19 mouse cellular contexts compared by ENCODE assay signal in genomic region chr3:84678891-84679290, GRCm38 (mm10). TPM values are rescaled to one million over a fixed set of nuclear protein-coding genes. Genes with fewer than 3 reads are reported as not detected.
DNase-seq lines count a peak whose midpoint lies in the region; ATAC-seq and TF ChIP-seq lines count a peak whose summit lies in the region.
"Had no signal": no experiment of that assay in that cellular context is flagged by ENCODE, and none has a peak within 500 bp of the region (broad histone marks: within the 10 kb centered on the region; RNA-seq: fewer than 3 reads in every experiment).

No protein-coding gene starts in this region.

- TF ChIP-seq CTCF in intestine, postnatal 0 days (IDR thresholded peaks at IDR 0.05; ENCODE audit: low read depth) = no peak
- TF ChIP-seq CTCF in kidney, adult 2 months (conservative IDR thresholded peaks at IDR 0.05; ENCODE audit: insufficient read depth, insufficient read length, low read depth, low read length) = no peak

- no peak for TF ChIP-seq POLR2A in kidney, adult 2 months (IDR thresholded peaks at IDR 0.05; ENCODE audit: low read depth, low read length)

- no peaks in the 10 kb centered on the region for H3K9me3 ChIP-seq in liver, embryonic 15.5 days (replicated peaks)
- no peaks in the 10 kb centered on the region for H3K9me3 ChIP-seq in liver, embryonic 11.5 days (ENCODE audit: control insufficient read depth, low read length)
- no peaks in the 10 kb centered on the region for H3K9me3 ChIP-seq in intestine, postnatal 0 days (ENCODE audit: control insufficient read depth)
- H3K9me3 ChIP-seq: forebrain, embryonic 15.5 days; hindbrain, embryonic 13.5 days had no signal

- 25% methylated on average over 5 of the region's 5 CpGs for WGBS in liver, embryonic 15.5 days (ENCODE audit: insufficient replicate concordance)
- 49% methylated on average over 5 of the region's 5 CpGs for WGBS in liver, embryonic 11.5 days
- whole genome bisulfite sequencing in intestine, postnatal 0 days = 75% methylated on average over 5 of the region's 5 CpGs
- WGBS in kidney, adult 2 months = 80% methylated on average over 5 of the region's 5 CpGs

- H3K27ac ChIP-seq in liver, embryonic 15.5 days (replicated peaks) = 0 out of 2 replicates have a peak overlapping the region, but pooled peaks have one; percentile 33
- H3K27ac ChIP-seq in liver, embryonic 11.5 days (ENCODE audit: low read depth, low read length) = no peak overlapping the region
- no peak overlapping the region for H3K27ac ChIP-seq in intestine, postnatal 0 days (ENCODE audit: low read depth, low read length)
- no peak overlapping the region for H3K27ac ChIP-seq in kidney, adult 2 months (ENCODE audit: insufficient read depth, low read depth, low read length)
- H3K27ac ChIP-seq: forebrain, embryonic 15.5 days; hindbrain, embryonic 13.5 days; left cerebral cortex, adult 2 months had no signal

- no peak overlapping the region for H3K4me2 ChIP-seq in liver, embryonic 15.5 days
- no peak overlapping the region for H3K4me2 ChIP-seq in liver, embryonic 11.5 days
- H3K4me2 ChIP-seq in intestine, postnatal 0 days (replicated peaks; ENCODE audit: low read depth) = no peak overlapping the region
- H3K4me2 ChIP-seq: forebrain, embryonic 15.5 days; hindbrain, embryonic 13.5 days had no signal

- no peaks in the 10 kb centered on the region for H3K36me3 ChIP-seq in liver, embryonic 15.5 days (replicated peaks)
- H3K36me3 ChIP-seq in liver, embryonic 11.5 days (ENCODE audit: control insufficient read depth, insufficient read depth, low read length) = no peaks in the 10 kb centered on the region
- no peaks in the 10 kb centered on the region for H3K36me3 ChIP-seq in intestine, postnatal 0 days (ENCODE audit: control insufficient read depth, insufficient read depth)
- no peaks in the 10 kb centered on the region for H3K36me3 ChIP-seq in kidney, adult 2 months (ENCODE audit: control insufficient read depth, insufficient read depth, low read length)
- H3K36me3 ChIP-seq: forebrain, embryonic 15.5 days; hindbrain, embryonic 13.5 days had no signal

- no peaks in the 10 kb centered on the region; the same call in 1 of the 2 replicates for H3K4me1 ChIP-seq in liver, embryonic 15.5 days (replicated peaks)
- no peaks in the 10 kb centered on the region for H3K4me1 ChIP-seq in liver, embryonic 11.5 days (replicated peaks; ENCODE audit: control insufficient read depth, insufficient read depth, low read length)
- no peaks in the 10 kb centered on the region for H3K4me1 ChIP-seq in intestine, postnatal 0 days (replicated peaks; ENCODE audit: control insufficient read depth, insufficient read depth, low read length)
- H3K4me1 ChIP-seq in kidney, adult 2 months (ENCODE audit: control insufficient read depth, insufficient read depth, low read length) = no peaks in the 10 kb centered on the region
- H3K4me1 ChIP-seq: forebrain, embryonic 15.5 days; hindbrain, embryonic 13.5 days had no signal

- DNase-seq in liver, embryonic 11.5 days (ENCODE audit: low spot score) = no peak
- DNase-seq in 416B (ENCODE audit: low read depth) = peak; percentile 92
- DNase-seq in kidney, adult 2 months = no peak
- no peak for DNase-seq in neural tube, embryonic 10.5 days (ENCODE audit: extremely low spot score, low spot score)
- DNase-seq: adrenal gland, postnatal 10 days; cerebellum, adult 8-10 months; embryo, embryonic 11 days; kidney, adult 18-20 months; lung, adult 2 months; right cerebral cortex, adult 18-20 months; thymus, adult 18-20 months had no signal

- H3K4me3 ChIP-seq in liver, embryonic 15.5 days (replicated peaks) = no peak overlapping the region
- no peak overlapping the region for H3K4me3 ChIP-seq in liver, embryonic 11.5 days (ENCODE audit: low read depth, low read length)
- H3K4me3 ChIP-seq in intestine, postnatal 0 days (ENCODE audit: low read depth, low read length) = no peak overlapping the region
- H3K4me3 ChIP-seq in kidney, adult 2 months (ENCODE audit: insufficient read depth, low read depth, low read length) = no peak overlapping the region
- H3K4me3 ChIP-seq: forebrain, embryonic 15.5 days; hindbrain, embryonic 13.5 days; left cerebral cortex, adult 2 months; megakaryocyte, embryonic 14.5 days had no signal

- ATAC-seq in liver, embryonic 15.5 days (ENCODE audit: insufficient read depth) = no peak
- no peak for ATAC-seq in liver, embryonic 11.5 days (replicated peaks; ENCODE audit: low FRiP score)
- peak; percentile 55 for ATAC-seq in activated CD4-positive, CD25-positive, alpha-beta regulatory T cell, adult 4 months
- peak; percentile 67 for ATAC-seq in megakaryocyte, adult 5-6 weeks (ENCODE audit: poor library complexity, severe bottlenecking)
- ATAC-seq in intestine, postnatal 0 days = no peak
- ATAC-seq: forebrain, embryonic 15.5 days had no signal

- H3K27me3 ChIP-seq in liver, embryonic 15.5 days = no peaks in the 10 kb centered on the region
- no peaks in the 10 kb centered on the region for H3K27me3 ChIP-seq in liver, embryonic 11.5 days (replicated peaks; ENCODE audit: control insufficient read depth, insufficient read depth, low read length)
- H3K27me3 ChIP-seq in intestine, postnatal 0 days (replicated peaks; ENCODE audit: control insufficient read depth, insufficient read depth, low read length) = no peaks in the 10 kb centered on the region
- no peaks in the 10 kb centered on the region for H3K27me3 ChIP-seq in kidney, adult 2 months (replicated peaks; ENCODE audit: control insufficient read depth, insufficient read depth, low read length)
- H3K27me3 ChIP-seq: forebrain, embryonic 15.5 days; hindbrain, embryonic 13.5 days had no signal

- H3K9ac ChIP-seq in liver, embryonic 15.5 days = no peak overlapping the region
- H3K9ac ChIP-seq in liver, embryonic 11.5 days (ENCODE audit: low read depth, low read length) = no peak overlapping the region
- H3K9ac ChIP-seq in intestine, postnatal 0 days (ENCODE audit: low read depth, low read length) = no peak overlapping the region
- H3K9ac ChIP-seq: forebrain, embryonic 15.5 days; hindbrain, embryonic 13.5 days had no signal

RNA-seq across cellular contexts. Expression of gene Tmem154, which starts 12.9 kb away (rescaled TPM):
- 2.3 and 2.5 TPM in 2 replicates for polyA plus RNA-seq in liver, embryonic 15.5 days (2015; fragmentation: Nextera tagmentation; extraction: Ambion mirVana)
- polyA plus RNA-seq in liver, embryonic 11.5 days (2014; fragmentation: Nextera tagmentation; extraction: Ambion mirVana) = 0.60 and 0.89 TPM in 2 replicates
- 100 to 1,000 TPM; 124 to 153 TPM for polyA plus RNA-seq in activated CD4-positive, CD25-positive, alpha-beta regulatory T cell, adult 4 months (2017; shearing (Covaris generic))
- total RNA-seq in megakaryocyte, adult 5-6 weeks (2015) = 94.0 and 94.4 TPM in 2 replicates
- 44.4 and 60.0 TPM in 2 replicates for total RNA-seq in megakaryocyte, adult 5-6 weeks (2017)
- 0.76 and 0.93 TPM in 2 replicates for polyA plus RNA-seq in intestine, postnatal 0 days (2015; fragmentation: Nextera tagmentation; extraction: Ambion mirVana)
- polyA plus RNA-seq in kidney, adult 2 months (2012; rRNA removed) = 0.42 and 0.88 TPM in 2 replicates

Comparison
In these comparisons a context has a peak if more than half of its experiments do, and no peak if none do; other contexts are left out.
1. ATAC-seq: peak in activated CD4-positive, CD25-positive, alpha-beta regulatory T cell, adult 4 months (single experiment) and megakaryocyte, adult 5-6 weeks (single experiment); none in liver, embryonic 15.5 days (single experiment), liver, embryonic 11.5 days (single experiment) and intestine, postnatal 0 days (single experiment).
2. RNA of gene Tmem154, which starts 12.9 kb away (polyA plus RNA-seq): 124 to 153 TPM in activated CD4-positive, CD25-positive, alpha-beta regulatory T cell, adult 4 months; 2.3 to 2.5 TPM in liver, embryonic 15.5 days, 0.76 to 0.93 TPM in intestine, postnatal 0 days, 0.60 to 0.89 TPM in liver, embryonic 11.5 days and 0.42 to 0.88 TPM in kidney, adult 2 months; every median in the first group is over 10 times any median in the second.